Mouse (Mus musculus) testis, adult 2 months (tissue): Measurements from ENCODE around the gene Lrrc75a. TPM values are rescaled to one million over a fixed set of nuclear protein-coding genes. Genes with fewer than 3 reads are reported as not detected.
A peak's percentile ranks its signal among the peaks of the same experiment; 100 is the strongest.

Experiments
- H3K27ac ChIP-seq: fragments of 200-500 bp; 2 replicates; pipeline ENCODE4 v1.5.1; 2012; ENCODE audit warnings: low read depth, low read length; ENCODE audit not compliant: control insufficient read depth, insufficient read depth
- H3K27me3 ChIP-seq: fragments of 200-500 bp; 2 replicates; pipeline ENCODE4 v1.6.1; 2012; ENCODE audit warnings: mild to moderate bottlenecking, low read length, moderate library complexity; ENCODE audit not compliant: control insufficient read depth, insufficient read depth
- H3K36me3 ChIP-seq: fragments of 200-500 bp; 2 replicates; pipeline ENCODE4 v1.6.1; 2012; ENCODE audit warnings: mild to moderate bottlenecking, low read length; ENCODE audit not compliant: control insufficient read depth, insufficient read depth
- H3K4me1 ChIP-seq: fragments of 200-500 bp; 2 replicates; pipeline ENCODE4 v1.6.1; 2012; ENCODE audit warnings: low read length; ENCODE audit not compliant: control insufficient read depth, insufficient read depth
- H3K4me3 ChIP-seq: fragments of 200-500 bp; 2 replicates; pipeline ENCODE4 v1.5.1; 2012; ENCODE audit warnings: low read depth, mild to moderate bottlenecking, low read length, moderate library complexity, mixed read lengths; ENCODE audit not compliant: control insufficient read depth
- CTCF ChIP-seq: fragments of 200-500 bp; IDR thresholded peaks from 2 replicates; pipeline ENCODE4 v1.5.1; 2012; ENCODE audit warnings: low read depth, mild to moderate bottlenecking, inconsistent platforms, low read length, moderate library complexity; ENCODE audit not compliant: control insufficient read depth, insufficient read depth, insufficient replicate concordance
- POLR2A ChIP-seq: fragments of 200-500 bp; IDR thresholded peaks from 2 replicates; pipeline ENCODE4 v1.6.1; 2012; ENCODE audit warnings: low read depth, mild to moderate bottlenecking, inconsistent platforms, low read length, moderate library complexity; ENCODE audit not compliant: control insufficient read depth
- polyA plus RNA-seq: library from polyadenylated mRNA; depleted of rRNA; stranded (reverse); fragments of >200 nt; gene quantifications from 2 replicates; pipeline ENCODE4 v1.2.3, GENCODE M21; 2012

The Lrrc75a gene
- polyA plus RNA-seq, 1 experiment = 8.0 TPM

GRCm38 (mm10) chr11:62643681-62644363, 4.5 kb downstream of the Lrrc75a start:
- H3K4me1 ChIP-seq = peaks cover 8% of the 10 kb centered on the region

DNA sequence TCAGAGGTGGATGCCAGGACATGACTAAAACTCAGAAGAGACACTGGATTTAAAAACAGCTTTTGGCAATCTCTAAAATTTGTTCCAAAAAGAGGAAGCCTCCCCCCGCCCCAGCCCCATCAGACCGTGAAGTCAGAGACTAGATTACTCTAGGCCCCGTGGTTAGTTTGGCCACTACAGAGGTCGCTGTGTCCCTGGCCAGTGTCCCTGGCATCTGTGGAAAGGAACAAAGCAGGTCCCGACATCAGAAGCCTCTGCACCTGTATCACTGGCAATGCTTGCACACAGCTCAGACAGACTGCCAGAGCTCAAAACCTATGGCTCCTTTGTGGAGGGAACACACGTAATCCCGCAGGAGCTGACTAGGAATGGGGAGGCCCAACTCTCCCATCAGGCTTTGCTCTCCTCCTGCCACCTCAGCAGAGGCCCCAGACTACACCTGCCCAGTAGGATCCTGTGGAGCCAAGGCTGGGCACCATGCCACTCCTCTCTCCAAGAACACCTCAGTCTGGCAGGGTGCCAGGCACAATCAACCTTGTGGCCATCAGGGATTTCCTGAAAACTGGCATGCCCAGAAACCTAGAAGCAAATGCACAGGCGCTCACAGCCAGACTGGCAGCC, 5.2 kb downstream of the Lrrc75a start:
- no peaks in the 10 kb centered on the region for H3K36me3 ChIP-seq
- no peak for TF ChIP-seq CTCF
- no peak for TF ChIP-seq POLR2A
- no peak overlapping the region; the same call in 1 of the 2 replicates for H3K27ac ChIP-seq
- peaks cover 5% of the 10 kb centered on the region for H3K4me1 ChIP-seq
- H3K4me3 ChIP-seq = no peak overlapping the region
- no peaks in the 10 kb centered on the region for H3K27me3 ChIP-seq

More at GRCm38 (mm10) chr11:62643681-62644363, 4.5 kb downstream of the Lrrc75a start:
- Histone ChIP-seq H3K27me3 (no peaks in the 10 kb centered on the region), H3K4me3 (no peak overlapping the region), H3K27ac (no peak overlapping the region), H3K36me3 (no peaks in the 10 kb centered on the region)
- no peak for TF ChIP-seq POLR2A
- TF ChIP-seq CTCF = no peak

DNA sequence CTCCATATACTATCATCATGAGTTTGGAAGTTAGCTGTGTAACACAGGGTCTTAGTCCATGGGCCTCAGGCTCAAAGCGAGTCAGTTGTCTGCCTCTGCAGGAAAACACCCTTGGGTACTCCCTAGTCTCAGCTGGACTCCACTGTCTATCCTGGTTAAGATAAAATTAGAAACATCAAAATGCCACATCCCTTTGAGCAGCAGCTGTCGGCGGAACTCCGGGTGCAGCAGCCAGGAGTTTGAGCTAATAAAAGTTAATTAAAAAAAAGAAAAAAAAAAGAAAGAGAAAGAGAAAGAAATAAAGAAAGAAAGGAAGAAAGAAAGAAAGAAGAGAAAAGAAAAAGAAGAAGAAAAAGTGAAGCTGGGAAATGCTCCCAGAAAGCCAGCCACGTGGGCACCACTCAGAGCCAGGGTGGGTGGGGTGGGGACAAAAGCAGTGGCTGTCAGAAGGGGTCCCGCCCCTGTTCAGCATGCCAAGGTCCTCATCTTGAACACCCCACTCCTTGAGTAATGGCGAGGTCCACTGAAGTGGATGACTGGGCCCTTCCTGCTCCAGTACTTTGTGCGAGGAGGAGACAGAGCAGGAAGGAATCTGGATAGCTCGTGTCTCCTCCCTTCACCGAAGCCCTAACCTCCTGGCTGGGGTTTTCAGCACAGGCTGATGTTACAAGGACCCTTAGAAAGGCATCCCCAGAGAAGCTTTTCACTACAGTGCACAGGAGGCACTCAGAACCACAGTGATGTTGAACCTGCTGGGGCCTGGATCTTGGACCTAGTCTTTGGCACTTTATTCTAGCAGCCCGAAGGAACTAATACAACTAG, 6.1 kb downstream of the Lrrc75a start:
- Histone ChIP-seq H3K27ac (peak overlapping the region; percentile 30), H3K4me1 (peaks cover 5% of the 10 kb centered on the region), H3K4me3 (no peak overlapping the region)

DNA sequence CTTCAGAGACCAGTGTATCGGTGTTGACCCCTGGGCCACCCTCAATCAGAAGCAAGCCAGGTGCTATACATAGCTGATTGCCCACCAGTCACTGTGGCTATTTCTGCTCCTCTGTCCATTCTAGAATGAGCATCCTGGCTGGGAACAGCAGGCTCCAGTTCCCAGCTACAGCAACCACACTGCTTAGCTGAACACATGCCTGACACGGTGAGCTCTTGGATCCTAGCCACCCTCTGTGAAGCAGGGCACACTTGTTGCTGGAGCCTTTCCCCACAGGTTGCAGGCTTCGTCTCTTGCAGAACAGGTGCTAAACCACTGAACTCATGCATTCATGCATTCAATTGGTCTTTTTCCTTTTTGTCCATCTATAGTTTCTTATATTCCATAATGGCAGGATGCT, 7.9 kb downstream of the Lrrc75a start:
- peaks cover 9% of the 10 kb centered on the region for H3K4me1 ChIP-seq
- H3K27me3 ChIP-seq = no peaks in the 10 kb centered on the region
- H3K4me3 ChIP-seq = no peak overlapping the region
- no peak for TF ChIP-seq POLR2A
- TF ChIP-seq CTCF = no peak
- no peaks in the 10 kb centered on the region for H3K36me3 ChIP-seq
- no peak overlapping the region for H3K27ac ChIP-seq

More for the DNA sequence above, 6.1 kb downstream of the Lrrc75a start:
- no peaks in the 10 kb centered on the region for H3K36me3 ChIP-seq
- H3K27me3 ChIP-seq = no peaks in the 10 kb centered on the region
- TF ChIP-seq CTCF (no peak), POLR2A (no peak)

- Histone ChIP-seq H3K27me3 (no peaks in the 10 kb centered on the region), H3K27ac (no peak overlapping the region), H3K36me3 (no peaks in the 10 kb centered on the region), H3K4me3 (no peak overlapping the region), H3K4me1 (peaks cover 9% of the 10 kb centered on the region)
- TF ChIP-seq POLR2A (no peak), CTCF (no peak)
Measured at GRCm38 (mm10) chr11:62638402-62638801, 9.9 kb downstream of the Lrrc75a start.

- H3K27ac ChIP-seq = no peak overlapping the region
- H3K4me3 ChIP-seq = no peak overlapping the region
- H3K36me3 ChIP-seq = no peaks in the 10 kb centered on the region
- peaks cover 9% of the 10 kb centered on the region for H3K4me1 ChIP-seq
- H3K27me3 ChIP-seq = no peaks in the 10 kb centered on the region
- TF ChIP-seq CTCF (no peak), POLR2A (no peak)
Measured at GRCm38 (mm10) chr11:62637806-62638205, 10.5 kb downstream of the Lrrc75a start.

DNA sequence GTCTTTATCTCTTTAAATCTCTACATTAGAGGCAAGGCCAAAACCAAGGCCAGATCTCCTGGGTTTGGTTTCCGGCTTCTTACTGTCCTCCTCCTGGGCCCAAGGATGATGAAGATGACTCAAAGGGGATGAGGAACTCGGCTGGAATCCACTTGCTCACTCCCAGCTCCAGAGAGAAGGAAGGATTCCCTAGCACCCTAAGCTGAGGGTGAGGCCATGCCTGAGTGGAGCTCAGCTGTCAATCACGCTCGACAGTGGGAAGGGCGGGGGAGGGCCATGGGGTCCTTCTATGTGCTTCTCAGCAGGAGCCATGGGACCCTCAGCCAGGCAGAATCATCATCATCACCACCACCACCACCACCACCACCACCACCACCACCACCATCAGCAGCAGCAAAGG, 10.9 kb downstream of the Lrrc75a start:
- H3K36me3 ChIP-seq = no peaks in the 10 kb centered on the region
- H3K27ac ChIP-seq = peak overlapping the region; percentile 13; the same call in 1 of the 2 replicates
- no peaks in the 10 kb centered on the region for H3K27me3 ChIP-seq
- TF ChIP-seq POLR2A (no peak), CTCF (no peak)
- peaks cover 9% of the 10 kb centered on the region for H3K4me1 ChIP-seq
- no peak overlapping the region for H3K4me3 ChIP-seq
